Mouse (Mus musculus): ENCODE data around the gene Actl6b. TPM values are rescaled to one million over a fixed set of nuclear protein-coding genes. Genes with fewer than 3 reads are reported as not detected.
A peak's percentile ranks its signal among the peaks of the same experiment; 100 is the strongest.

The Actl6b gene
- polyA plus RNA-seq, 2 experiments, result not detected

- DNase-seq (ENCODE audit: low read depth in 3 of 3, low spot score in 3 of 3) (no peak), ATAC-seq (ENCODE audit: insufficient read depth) (no peak)
- no peaks in the 10 kb centered on the region for H3K9me3 ChIP-seq (ENCODE audit: control insufficient read depth, low read length)
Measured at GRCm38 (mm10) chr5:137532131-137532807, 21.0 kb upstream of the Actl6b start.

GRCm38 (mm10) chr5:137532808-137533116 is 20.6 kb upstream of the Actl6b start:
- Histone ChIP-seq H3K27ac (peak overlapping the region; percentile 74), H3K4me1 (replicated peaks; ENCODE audit: control insufficient read depth in 2 of 2, insufficient read depth in 2 of 2, low read length in 1 of 2) (peaks cover 4 to 9% of the 10 kb centered on the region in 2 experiments; a peak in 3 of 4 replicates), H3K4me2 (ENCODE audit: low read depth) (peak overlapping the region; percentile 90), H3K9me3 (ENCODE audit: control insufficient read depth, low read length) (no peaks in the 10 kb centered on the region), H3K36me3 (replicated peaks; ENCODE audit: control insufficient read depth, insufficient read depth, low read depth) (peaks cover 24% of the 10 kb centered on the region), H3K27me3 (ENCODE audit: control insufficient read depth, insufficient read depth, low read length) (no peaks in the 10 kb centered on the region), H3K9ac (replicated peaks) (peak overlapping the region; percentile 95), H3K4me3 (ENCODE audit: insufficient read depth in 1 of 2, low read depth in 2 of 2, low read length in 2 of 2) (peak overlapping the region; percentile 68 to 95)
- DNase-seq (ENCODE audit: low read depth in 3 of 3, low spot score in 3 of 3), result no peak
- WGBS (ENCODE audit: insufficient replicate concordance), result 0% methylated on average over 11 of the region's 12 CpGs
- no peak for TF ChIP-seq CTCF (IDR thresholded peaks at IDR 0.05; ENCODE audit: low read depth)
- TF ChIP-seq EP300 (IDR thresholded peaks at IDR 0.05; ENCODE audit: low read depth), result no peak
- ATAC-seq (ENCODE audit: insufficient read depth), result peak; percentile 34

More at GRCm38 (mm10) chr5:137532131-137532807, 21.0 kb upstream of the Actl6b start:
- TF ChIP-seq CTCF (IDR thresholded peaks at IDR 0.05; ENCODE audit: low read depth) (no peak), EP300 (IDR thresholded peaks at IDR 0.05; ENCODE audit: low read depth) (no peak)
- Histone ChIP-seq H3K9ac (replicated peaks) (peak overlapping the region; percentile 95), H3K4me2 (ENCODE audit: low read depth) (peak overlapping the region; percentile 90), H3K27me3 (ENCODE audit: control insufficient read depth, insufficient read depth, low read length) (no peaks in the 10 kb centered on the region), H3K4me3 (ENCODE audit: insufficient read depth in 1 of 2, low read depth in 2 of 2, low read length in 2 of 2) (peak overlapping the region; percentile 68 to 95), H3K27ac (peak overlapping the region; percentile 74), H3K36me3 (replicated peaks; ENCODE audit: control insufficient read depth, insufficient read depth, low read depth) (peaks cover 29% of the 10 kb centered on the region), H3K4me1 (replicated peaks; ENCODE audit: control insufficient read depth in 2 of 2, insufficient read depth in 2 of 2, low read length in 1 of 2) (peaks cover 4 to 9% of the 10 kb centered on the region in 2 experiments; a peak in 3 of 4 replicates)
- WGBS (ENCODE audit: insufficient replicate concordance), result under 1% methylated on average over 19 of the region's 19 CpGs

GRCm38 (mm10) chr5:137533117-137533827 is 20.0 kb upstream of the Actl6b start, which contains the start of the genes Epo and Gnb2:
Gene Epo (minus strand): TSS chr5:137533242.
Gene Gnb2 (minus strand): TSS chr5:137533510.
- Histone ChIP-seq H3K27me3 (ENCODE audit: control insufficient read depth, insufficient read depth, low read length) (no peaks in the 10 kb centered on the region), H3K9me3 (ENCODE audit: control insufficient read depth, low read length) (no peaks in the 10 kb centered on the region), H3K4me1 (replicated peaks; ENCODE audit: control insufficient read depth in 2 of 2, insufficient read depth in 2 of 2, low read length in 1 of 2) (peaks cover 4 to 9% of the 10 kb centered on the region in 2 experiments; a peak in 3 of 4 replicates), H3K9ac (replicated peaks) (peak within 1 kb of the TSS; percentile 95), H3K27ac (peak within 1 kb of the TSS; percentile 74), H3K36me3 (replicated peaks; ENCODE audit: control insufficient read depth, insufficient read depth, low read depth) (peaks cover 19% of the 10 kb centered on the region), H3K4me2 (ENCODE audit: low read depth) (peak within 1 kb of the TSS; percentile 90), H3K4me3 (ENCODE audit: insufficient read depth in 1 of 2, low read depth in 2 of 2, low read length in 2 of 2) (peak within 1 kb of the TSS; percentile 68 to 95)
- under 1% methylated on average over 39 of the region's 40 CpGs for WGBS (ENCODE audit: insufficient replicate concordance)
- DNase-seq (ENCODE audit: low read depth in 3 of 3, low spot score in 3 of 3) (peak; percentile 97 to 99 (median 98)), ATAC-seq (ENCODE audit: insufficient read depth) (peak; percentile 84)
- TF ChIP-seq CTCF (IDR thresholded peaks at IDR 0.05; ENCODE audit: low read depth) (no peak), EP300 (IDR thresholded peaks at IDR 0.05; ENCODE audit: low read depth) (peak; percentile 74)

GRCm38 (mm10) chr5:137534762-137535161 is 18.6 kb upstream of the Actl6b start:
- H3K4me2 ChIP-seq (ENCODE audit: low read depth), result no peak overlapping the region
- DNase-seq (ENCODE audit: low read depth in 3 of 3, low spot score in 3 of 3), result no peak
- ATAC-seq (ENCODE audit: insufficient read depth), result no peak
- no peak overlapping the region for H3K27ac ChIP-seq
- H3K9me3 ChIP-seq (ENCODE audit: control insufficient read depth, low read length), result no peaks in the 10 kb centered on the region
- no peaks in the 10 kb centered on the region for H3K27me3 ChIP-seq (ENCODE audit: control insufficient read depth, insufficient read depth, low read length)
- H3K4me1 ChIP-seq (replicated peaks; ENCODE audit: control insufficient read depth in 2 of 2, insufficient read depth in 2 of 2, low read length in 1 of 2), result peaks cover 4 to 9% of the 10 kb centered on the region in 2 experiments; a peak in 3 of 4 replicates
- no peak for TF ChIP-seq EP300 (IDR thresholded peaks at IDR 0.05; ENCODE audit: low read depth)
- TF ChIP-seq CTCF (IDR thresholded peaks at IDR 0.05; ENCODE audit: low read depth), result no peak
- WGBS (ENCODE audit: insufficient replicate concordance), result 81% methylated on average over 3 of the region's 3 CpGs
- H3K36me3 ChIP-seq (replicated peaks; ENCODE audit: control insufficient read depth, insufficient read depth, low read depth), result peaks cover 6% of the 10 kb centered on the region
- no peak overlapping the region for H3K9ac ChIP-seq (replicated peaks)
- H3K4me3 ChIP-seq (ENCODE audit: insufficient read depth in 1 of 2, low read depth in 2 of 2, low read length in 2 of 2), result no peak overlapping the region

DNA sequence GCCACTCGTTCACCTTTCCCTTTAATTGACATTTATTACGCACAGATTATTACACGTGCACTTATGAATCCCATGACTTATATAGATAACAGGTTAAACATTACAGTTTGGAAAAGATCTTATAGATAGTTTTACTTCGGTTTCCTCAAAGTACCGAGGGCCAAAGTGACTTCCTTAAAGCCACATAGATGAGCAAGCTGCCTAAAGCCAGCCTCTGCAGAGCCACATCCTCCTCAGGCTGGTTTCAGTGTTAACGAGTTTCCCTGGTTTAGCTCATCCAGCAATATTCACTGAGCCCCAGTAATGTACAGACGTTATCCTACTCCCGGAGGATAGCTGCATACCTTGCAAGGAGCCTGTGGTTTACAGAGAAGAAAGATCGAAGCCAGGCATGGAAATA is 18.0 kb upstream of the Actl6b start:
- Histone ChIP-seq H3K27me3 (ENCODE audit: control insufficient read depth, insufficient read depth, low read length) (no peaks in the 10 kb centered on the region), H3K27ac (no peak overlapping the region), H3K9ac (replicated peaks) (no peak overlapping the region), H3K36me3 (replicated peaks; ENCODE audit: control insufficient read depth, insufficient read depth, low read depth) (peaks cover 3% of the 10 kb centered on the region), H3K4me3 (ENCODE audit: insufficient read depth in 1 of 2, low read depth in 2 of 2, low read length in 2 of 2) (no peak overlapping the region), H3K4me2 (ENCODE audit: low read depth) (no peak overlapping the region), H3K4me1 (replicated peaks; ENCODE audit: control insufficient read depth in 2 of 2, insufficient read depth in 2 of 2, low read length in 1 of 2) (peaks cover 4 to 9% of the 10 kb centered on the region in 2 experiments; a peak in 3 of 4 replicates), H3K9me3 (ENCODE audit: control insufficient read depth, low read length) (no peaks in the 10 kb centered on the region)
- TF ChIP-seq EP300 (IDR thresholded peaks at IDR 0.05; ENCODE audit: low read depth) (no peak), CTCF (IDR thresholded peaks at IDR 0.05; ENCODE audit: low read depth) (no peak)
- no peak for DNase-seq (ENCODE audit: low read depth in 3 of 3, low spot score in 3 of 3)
- no peak for ATAC-seq (ENCODE audit: insufficient read depth)
- WGBS (ENCODE audit: insufficient replicate concordance), result 44% methylated on average over 9 of the region's 9 CpGs

All from liver, embryonic 14.5 days (tissue).